Mouse (Mus musculus): ENCODE results near the gene Gm10486. TPM values are rescaled to one million over a fixed set of nuclear protein-coding genes. Genes with fewer than 3 reads are reported as not detected.

Gene Gm10486
- not detected for polyA plus RNA-seq (2017; shearing (Covaris generic))

DNA sequence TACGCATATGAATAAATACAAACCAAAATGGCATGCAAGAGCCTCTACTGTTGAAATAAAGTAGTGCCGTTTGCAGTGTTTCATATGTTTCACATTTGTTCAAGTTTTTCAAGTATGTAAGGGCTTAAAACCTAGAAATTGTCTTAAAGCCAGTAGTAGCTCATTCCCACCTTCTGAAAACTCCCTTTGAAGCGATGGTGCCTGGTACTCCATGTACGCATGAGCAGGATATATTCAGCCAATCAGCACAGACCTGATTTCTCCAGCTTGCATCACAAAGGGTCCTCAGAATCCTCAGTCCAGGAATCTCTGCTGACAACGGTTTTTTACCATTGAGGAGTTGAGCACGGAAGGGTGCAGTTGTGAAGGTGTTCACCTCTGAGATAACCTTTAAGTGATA, at the start of gene Gm10486:
Gene Gm10486 (plus strand): TSS at position 301 of the 400 bp plus-strand sequence.

Measured in activated CD4-positive, CD25-positive, alpha-beta regulatory T cell, adult 9 weeks (primary cell).